ENCODE assay signal across 26 mouse cellular contexts in the genomic region with DNA sequence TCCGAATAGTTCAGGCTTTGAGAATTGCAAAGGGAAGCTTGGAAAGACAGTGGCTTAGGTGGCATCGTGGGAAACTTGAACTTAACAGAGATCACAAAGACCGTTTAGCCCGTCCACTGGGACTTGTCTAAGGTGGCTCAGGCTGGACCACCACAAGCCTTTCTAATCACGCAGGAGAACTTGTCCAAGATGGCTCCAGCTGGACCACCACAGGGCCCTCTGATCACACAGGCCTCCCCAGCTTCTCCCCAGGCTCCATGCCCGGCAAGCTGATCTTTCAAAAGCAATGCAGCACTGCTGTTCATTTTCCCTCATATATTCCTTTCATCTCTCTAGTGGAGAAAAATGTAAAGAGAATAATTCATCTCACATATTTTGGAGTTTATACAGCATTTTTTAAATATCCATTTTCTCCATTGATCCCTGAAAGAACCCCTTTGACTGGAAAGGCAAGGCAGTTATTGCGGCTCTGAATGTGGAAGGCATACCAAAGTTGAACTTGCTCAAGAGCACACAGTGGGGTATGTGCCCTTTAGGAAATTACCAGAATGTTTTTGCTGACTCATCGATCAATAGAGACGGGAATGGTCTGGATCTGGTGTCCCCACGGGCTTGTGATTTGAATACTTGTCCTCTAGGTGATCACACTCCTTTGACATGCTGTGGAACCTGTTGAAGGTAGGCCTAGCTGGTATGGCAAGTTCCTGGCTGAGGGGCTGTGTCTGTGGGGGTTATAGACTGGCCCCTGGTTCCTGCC.
"Had no signal": no experiment of that assay in that cellular context is flagged by ENCODE, and none has a peak within 500 bp of the region (broad histone marks: within the 10 kb centered on the region; RNA-seq: fewer than 3 reads in every experiment).

No protein-coding gene starts in this region.

- H3K27ac ChIP-seq: gastrocnemius, adult 2 months; heart, embryonic 10.5 days; hindbrain, embryonic 13.5 days; hindbrain, embryonic 15.5 days; hindbrain, postnatal 0 days; kidney, embryonic 15.5 days; kidney, postnatal 0 days; limb, embryonic 13.5 days; limb, embryonic 15.5 days; liver, embryonic 12.5 days; liver, embryonic 14.5 days had no signal

- H3K9ac ChIP-seq: heart, embryonic 12.5 days; hindbrain, embryonic 13.5 days; hindbrain, embryonic 15.5 days; kidney, embryonic 15.5 days; limb, embryonic 13.5 days; limb, embryonic 15.5 days; liver, embryonic 12.5 days; liver, embryonic 14.5 days had no signal

- H3K4me3 ChIP-seq: gastrocnemius, adult 2 months; heart, embryonic 10.5 days; heart, embryonic 12.5 days; hindbrain, embryonic 13.5 days; hindbrain, embryonic 15.5 days; kidney, embryonic 15.5 days; limb, embryonic 13.5 days; limb, embryonic 15.5 days; liver, embryonic 12.5 days had no signal

- H3K36me3 ChIP-seq: heart, embryonic 10.5 days; heart, embryonic 12.5 days; hindbrain, embryonic 13.5 days; hindbrain, embryonic 15.5 days; kidney, embryonic 15.5 days; limb, embryonic 13.5 days; limb, embryonic 15.5 days; liver, embryonic 12.5 days had no signal

- DNase-seq: gastrocnemius, adult 2 months; gastrocnemius, postnatal 14 days; gastrocnemius, postnatal 36 days; heart, adult 18-20 months; heart, postnatal 14 days; heart, postnatal 36 days; kidney, adult 11 months; kidney, adult 2 months; kidney, adult 9 months; kidney, postnatal 14 days; kidney, postnatal 36 days; layer of hippocampus, adult 9-11 months; layer of hippocampus, postnatal 36 days; left cerebral cortex, postnatal 4 days had no signal

- ATAC-seq: hindbrain, postnatal 0 days; intestine, embryonic 16.5 days; liver, embryonic 12.5 days had no signal

- H3K4me2 ChIP-seq: heart, embryonic 12.5 days; hindbrain, embryonic 13.5 days; hindbrain, embryonic 15.5 days; kidney, embryonic 15.5 days; limb, embryonic 13.5 days; limb, embryonic 15.5 days; liver, embryonic 12.5 days had no signal

- H3K27me3 ChIP-seq: heart, embryonic 12.5 days; hindbrain, embryonic 15.5 days; limb, embryonic 13.5 days; limb, embryonic 15.5 days; liver, embryonic 12.5 days had no signal

- H3K9me3 ChIP-seq: heart, embryonic 10.5 days; heart, embryonic 12.5 days; hindbrain, embryonic 13.5 days; hindbrain, embryonic 15.5 days; kidney, embryonic 15.5 days; limb, embryonic 13.5 days; limb, embryonic 15.5 days; liver, embryonic 12.5 days had no signal

- H3K4me1 ChIP-seq: heart, embryonic 10.5 days; heart, embryonic 12.5 days; hindbrain, embryonic 13.5 days; hindbrain, embryonic 15.5 days; limb, embryonic 15.5 days; liver, embryonic 12.5 days had no signal
